Mouse (Mus musculus) midbrain, embryonic 15.5 days (tissue): ENCODE results near the gene Tex36. TPM values are rescaled to one million over a fixed set of nuclear protein-coding genes. Genes with fewer than 3 reads are reported as not detected.

Experiments
- ATAC-seq: fragments of 200-750 bp; cut with Nextera tagmentation; replicated peaks from 2 replicates; pipeline ENCODE4 v1.8.0; 2017; ENCODE audit warnings: moderate TSS enrichment
- H3K27ac ChIP-seq: fragments of 300-500 bp; sonication (generic); 2 replicates; pipeline ENCODE4 v1.5.1; 2015; ENCODE audit warnings: mild to moderate bottlenecking, inconsistent platforms
- H3K27me3 ChIP-seq: fragments of 300-500 bp; sonication (generic); replicated peaks from 2 replicates; pipeline ENCODE4 v1.6.1; 2015; ENCODE audit warnings: inconsistent platforms
- H3K36me3 ChIP-seq: fragments of 300-500 bp; sonication (generic); replicated peaks from 2 replicates; pipeline ENCODE4 v1.6.1; 2015; ENCODE audit warnings: inconsistent platforms
- H3K4me1 ChIP-seq: fragments of 300-500 bp; sonication (generic); 2 replicates; pipeline ENCODE4 v1.6.1; 2015; ENCODE audit warnings: inconsistent platforms
- H3K4me2 ChIP-seq: fragments of 300-500 bp; sonication (generic); 2 replicates; pipeline ENCODE4 v1.6.1; 2015; ENCODE audit warnings: inconsistent platforms, mild to moderate bottlenecking, moderate library complexity
- H3K4me3 ChIP-seq: fragments of 300-500 bp; sonication (generic); 2 replicates; pipeline ENCODE4 v1.5.1; 2015; ENCODE audit warnings: mild to moderate bottlenecking, inconsistent platforms
- H3K9ac ChIP-seq: fragments of 300-500 bp; sonication (generic); 2 replicates; pipeline ENCODE4 v1.6.1; 2015; ENCODE audit warnings: mild to moderate bottlenecking, inconsistent platforms
- H3K9me3 ChIP-seq: fragments of 300-500 bp; sonication (generic); 2 replicates; pipeline ENCODE4 v1.6.1; 2016; ENCODE audit warnings: inconsistent platforms
- WGBS: fragments of 180-500 bp; shearing (Covaris S2); methylation state at CpG from one replicate; pipeline ENCODE4 v1.1.7; 2015; ENCODE audit warnings: mixed read lengths; 5-methylcytosine and 5-hydroxymethylcytosine counted together
- polyA plus RNA-seq: library from polyadenylated mRNA; unstranded; fragments of >200 nt; fragmentation: Nextera tagmentation; extraction: Ambion mirVana; gene quantifications from 2 replicates; pipeline ENCODE4 v1.2.1, GENCODE M21; 2015

Tex36 gene
- polyA plus RNA-seq, 1 experiment from 2014 or later: not detected

DNA sequence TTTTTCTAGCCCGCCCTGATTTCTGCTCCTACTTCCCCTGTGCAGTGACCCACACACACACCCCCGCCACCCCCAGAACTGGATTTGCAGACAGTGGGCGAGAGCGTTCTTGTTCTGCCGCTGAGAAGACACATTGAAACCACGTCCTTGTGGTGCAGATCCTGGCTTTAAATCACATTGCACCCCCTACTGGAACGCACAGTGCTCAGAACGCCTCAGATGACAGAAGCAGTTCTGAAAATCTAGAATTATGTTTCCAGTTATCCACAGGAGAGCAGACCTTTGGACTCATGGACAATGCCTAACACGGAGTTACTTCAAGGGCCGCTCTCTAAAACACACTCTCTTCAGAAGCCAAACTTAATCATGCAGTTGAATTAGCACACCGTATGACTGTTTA, 18.8 kb upstream of the Tex36 start:
- H3K4me2 ChIP-seq: no peak overlapping the region

DNA sequence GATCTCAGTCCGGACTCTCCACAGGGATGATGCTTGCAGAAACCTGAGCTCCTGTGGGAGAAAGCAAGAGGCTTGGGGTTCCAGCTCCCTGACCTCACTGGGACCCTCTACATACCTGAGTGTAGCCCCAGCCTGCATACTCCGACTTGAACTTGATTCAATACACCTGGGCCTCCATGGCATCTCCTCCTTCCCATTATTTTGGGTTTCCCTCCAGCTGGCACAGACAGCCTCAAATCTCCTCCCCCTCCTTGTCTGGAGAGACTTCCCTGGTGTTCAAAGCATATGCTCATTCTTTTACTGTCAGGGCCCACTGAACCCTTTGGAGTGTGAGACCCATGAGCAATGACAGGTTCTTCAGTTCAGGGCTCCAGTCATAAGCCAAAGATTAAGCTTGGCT, 11.0 kb upstream of the Tex36 start:
- H3K4me2 ChIP-seq: no peak overlapping the region
- no peak overlapping the region for H3K4me3 ChIP-seq
- peaks cover 19% of the 10 kb centered on the region for H3K4me1 ChIP-seq
- ATAC-seq: no peak
- WGBS: 77% methylated on average over 2 of the region's 2 CpGs
- H3K36me3 ChIP-seq: no peaks in the 10 kb centered on the region
- H3K9ac ChIP-seq: no peak overlapping the region
- no peaks in the 10 kb centered on the region for H3K27me3 ChIP-seq
- no peak overlapping the region for H3K27ac ChIP-seq
- H3K9me3 ChIP-seq: no peaks in the 10 kb centered on the region

More for the DNA sequence above, 18.8 kb upstream of the Tex36 start:
- Histone ChIP-seq H3K4me3 (no peak overlapping the region), H3K4me1 (no peaks in the 10 kb centered on the region), H3K9me3 (no peaks in the 10 kb centered on the region), H3K27me3 (no peaks in the 10 kb centered on the region), H3K36me3 (no peaks in the 10 kb centered on the region), H3K9ac (no peak overlapping the region), H3K27ac (no peak overlapping the region)
- WGBS: 47% methylated on average over 11 of the region's 11 CpGs
- ATAC-seq: no peak

DNA sequence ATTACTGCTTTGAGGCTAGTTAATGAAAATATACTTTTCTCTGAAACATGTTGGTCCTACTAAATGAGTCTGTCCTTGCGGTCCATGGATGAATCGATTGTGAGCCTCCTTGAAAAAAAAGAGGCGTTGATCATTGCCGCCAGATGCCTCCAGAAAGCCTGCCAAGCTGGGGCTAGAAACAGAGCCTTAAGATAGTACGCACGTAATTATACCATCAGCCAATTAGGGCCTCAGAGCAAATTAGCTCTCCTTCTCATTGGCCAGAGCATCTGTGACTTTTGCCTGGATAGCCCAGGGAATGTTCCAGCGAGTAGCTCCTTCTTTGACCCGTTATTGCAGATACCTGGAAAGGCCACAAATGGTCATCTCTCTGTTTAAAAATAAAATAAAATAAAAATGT, 7.6 kb upstream of the Tex36 start:
- Histone ChIP-seq H3K4me1 (peaks cover 30% of the 10 kb centered on the region), H3K9me3 (no peaks in the 10 kb centered on the region), H3K9ac (no peak overlapping the region), H3K4me2 (no peak overlapping the region), H3K4me3 (no peak overlapping the region), H3K36me3 (no peaks in the 10 kb centered on the region), H3K27ac (peak overlapping the region; percentile 39), H3K27me3 (no peaks in the 10 kb centered on the region)
- ATAC-seq: no peak
- WGBS: 68% methylated on average over 8 of the region's 8 CpGs

DNA sequence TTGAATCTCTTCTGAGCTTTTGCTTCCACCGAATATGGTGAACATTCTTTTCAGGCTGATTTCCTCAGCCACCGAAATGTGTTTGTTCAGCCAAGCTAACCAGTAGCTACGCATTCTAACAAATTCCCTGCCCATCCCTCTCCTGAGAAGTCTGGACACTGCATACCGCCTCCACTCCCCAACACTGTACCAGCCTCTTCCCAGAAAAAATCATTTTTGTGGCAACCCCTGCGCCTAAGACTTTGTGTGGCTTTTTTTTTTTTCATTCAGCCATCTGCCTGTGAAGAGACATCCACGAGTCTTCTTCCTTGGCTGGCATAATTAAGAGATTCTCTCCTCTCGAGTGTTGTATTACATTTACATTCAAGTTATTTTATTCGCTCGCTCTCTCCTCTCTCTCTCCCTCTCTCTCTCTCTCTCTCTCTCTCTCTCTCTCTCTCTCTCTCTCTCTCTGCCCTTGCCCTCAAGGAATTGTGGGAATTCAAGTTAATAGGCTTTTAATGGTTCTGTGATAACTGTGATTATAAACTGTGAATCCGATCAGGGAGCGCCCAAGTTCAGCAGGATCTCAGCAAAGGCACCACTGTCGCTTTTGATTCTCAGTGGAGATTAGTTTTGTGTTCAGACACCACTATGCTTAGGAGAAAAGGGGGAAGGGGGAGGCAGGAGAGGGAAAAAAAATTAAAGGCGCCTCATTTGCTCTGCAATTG, 6.8 kb upstream of the Tex36 start:
- Histone ChIP-seq H3K4me3 (no peak overlapping the region), H3K4me1 (peaks cover 30% of the 10 kb centered on the region), H3K27me3 (no peaks in the 10 kb centered on the region), H3K27ac (peak overlapping the region; percentile 39), H3K9me3 (no peaks in the 10 kb centered on the region), H3K4me2 (peak overlapping the region; percentile 32), H3K9ac (no peak overlapping the region), H3K36me3 (no peaks in the 10 kb centered on the region)
- no peak; the same call in 1 of the 2 replicates for ATAC-seq
- WGBS: 33% methylated on average over 13 of the region's 13 CpGs

DNA sequence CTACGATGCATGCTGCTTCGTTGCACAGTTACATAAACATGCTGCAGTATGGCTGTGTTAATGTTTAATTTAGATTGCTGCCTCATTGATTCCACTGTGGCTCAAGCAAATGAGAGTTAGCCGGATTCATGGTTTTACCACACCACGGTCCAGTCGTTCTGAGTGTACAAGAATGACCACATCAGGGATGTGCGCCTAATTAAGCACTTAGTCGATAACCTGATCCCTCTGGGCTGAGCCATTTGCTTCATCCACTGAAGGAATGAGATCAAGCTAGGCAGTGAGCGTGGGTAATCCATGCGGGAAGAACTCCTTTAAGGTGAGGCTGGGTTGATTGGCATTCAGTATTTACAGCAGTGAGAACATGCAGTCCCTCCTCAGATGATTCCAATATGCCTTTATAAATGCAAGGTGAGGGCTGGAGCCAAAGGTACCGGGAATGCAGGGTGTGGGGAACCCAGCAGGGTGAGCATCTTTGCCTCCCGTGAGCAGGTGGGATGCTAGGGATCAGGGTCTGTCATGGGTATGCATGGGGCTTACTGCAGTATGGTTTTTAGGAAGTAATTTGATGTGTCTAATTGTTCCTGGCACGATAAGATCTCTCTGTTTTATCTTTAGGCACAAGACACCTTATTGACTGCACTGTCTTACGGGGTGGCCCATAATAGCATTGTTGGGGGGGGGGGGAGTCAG, 6.1 kb upstream of the Tex36 start:
- Histone ChIP-seq H3K9ac (no peak overlapping the region), H3K36me3 (no peaks in the 10 kb centered on the region), H3K4me3 (no peak overlapping the region), H3K27ac (peak overlapping the region; percentile 39), H3K4me1 (peaks cover 30% of the 10 kb centered on the region), H3K4me2 (peak overlapping the region; percentile 32), H3K27me3 (no peaks in the 10 kb centered on the region), H3K9me3 (no peaks in the 10 kb centered on the region)
- 52% methylated on average over 13 of the region's 13 CpGs for WGBS
- ATAC-seq: peak; percentile 63

DNA sequence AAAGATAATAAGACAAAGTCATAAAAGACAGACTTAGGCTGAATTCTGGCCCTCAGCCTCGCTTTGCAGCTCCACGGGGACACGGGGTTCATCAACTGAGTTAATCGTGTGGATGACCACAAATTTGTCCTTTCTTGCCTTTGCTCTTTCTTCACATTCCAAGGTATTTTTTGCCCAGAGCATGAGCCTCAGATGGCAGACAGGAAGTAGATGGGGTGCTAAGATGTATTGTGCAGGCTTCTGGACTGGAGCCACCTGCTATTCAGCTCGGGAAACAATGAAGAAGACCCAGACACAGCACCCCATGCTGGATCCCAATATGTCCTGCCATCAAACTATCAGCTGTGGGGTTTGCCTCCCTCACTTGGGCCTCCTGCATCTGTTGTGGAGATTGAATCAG, 5.4 kb upstream of the Tex36 start:
- no peak overlapping the region for H3K9ac ChIP-seq
- no peak overlapping the region for H3K4me2 ChIP-seq
- no peak overlapping the region for H3K4me3 ChIP-seq
- no peak for ATAC-seq
- no peak overlapping the region for H3K27ac ChIP-seq
- no peaks in the 10 kb centered on the region for H3K9me3 ChIP-seq
- no peaks in the 10 kb centered on the region for H3K27me3 ChIP-seq
- H3K4me1 ChIP-seq: peaks cover 30% of the 10 kb centered on the region
- WGBS: 57% methylated on average over 5 of the region's 5 CpGs
- no peaks in the 10 kb centered on the region for H3K36me3 ChIP-seq

DNA sequence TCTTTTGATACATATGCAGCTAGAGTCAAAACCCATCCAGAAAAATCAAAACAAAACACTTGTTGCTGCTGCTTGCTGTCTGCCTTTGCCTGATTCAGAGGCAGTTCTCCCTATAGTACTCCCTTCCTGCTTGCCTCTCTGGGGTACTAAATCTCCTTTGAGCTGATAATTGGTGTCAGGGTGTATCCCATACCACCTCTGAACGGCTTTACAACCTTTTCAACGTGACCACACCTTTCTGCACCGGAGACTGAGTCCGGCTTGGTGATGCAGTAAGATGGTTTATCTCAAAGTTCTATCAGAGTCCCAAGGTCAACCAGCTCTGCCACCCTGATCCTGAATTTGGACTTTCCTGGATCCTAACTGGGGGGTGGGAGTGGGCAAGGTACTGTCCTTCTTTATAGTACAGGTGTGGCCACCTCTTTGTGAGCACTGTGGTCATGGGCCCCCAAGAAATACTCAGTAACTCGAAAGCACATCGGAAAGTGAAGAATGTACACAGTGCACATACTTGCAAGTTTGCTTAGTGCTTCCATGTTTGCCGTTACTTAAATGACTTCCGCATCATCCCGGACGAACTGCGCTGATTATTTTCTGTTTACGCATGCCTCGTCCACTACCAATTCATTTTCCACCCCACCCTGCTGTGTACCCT, 2.6 kb upstream of the Tex36 start:
- no peak for ATAC-seq

DNA sequence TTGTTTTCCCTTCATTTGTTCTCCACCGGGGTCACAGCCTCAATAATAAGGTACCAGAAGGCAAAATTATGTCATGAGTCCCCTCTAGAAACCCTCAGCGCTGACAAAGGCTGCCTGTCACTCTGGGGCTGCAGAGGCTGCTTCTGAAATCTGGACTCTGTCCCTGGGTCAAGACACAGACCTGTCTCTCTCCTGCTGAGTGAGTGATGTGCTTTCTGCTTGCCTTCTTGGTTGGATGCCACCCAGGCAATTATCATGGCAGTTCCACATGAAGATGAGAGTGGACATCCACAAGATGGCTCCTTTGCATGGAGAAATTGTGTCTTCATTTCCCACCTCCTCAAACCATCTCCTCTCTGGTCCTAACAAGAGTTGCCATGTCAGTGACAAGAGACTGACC, 1.2 kb upstream of the Tex36 start:
- H3K27me3 ChIP-seq: no peaks in the 10 kb centered on the region
- H3K4me3 ChIP-seq: no peak overlapping the region
- H3K9me3 ChIP-seq: no peaks in the 10 kb centered on the region
- H3K27ac ChIP-seq: no peak overlapping the region
- ATAC-seq: no peak
- peaks cover 12% of the 10 kb centered on the region for H3K4me1 ChIP-seq
- no peaks in the 10 kb centered on the region for H3K36me3 ChIP-seq
- 81% methylated on average over 2 of the region's 2 CpGs for WGBS
- no peak overlapping the region for H3K4me2 ChIP-seq
- no peak overlapping the region for H3K9ac ChIP-seq

More for the DNA sequence above, 2.6 kb upstream of the Tex36 start:
- Histone ChIP-seq H3K27ac (no peak overlapping the region), H3K4me1 (peaks cover 23% of the 10 kb centered on the region), H3K9me3 (no peaks in the 10 kb centered on the region), H3K9ac (no peak overlapping the region), H3K4me3 (no peak overlapping the region), H3K36me3 (no peaks in the 10 kb centered on the region), H3K27me3 (no peaks in the 10 kb centered on the region), H3K4me2 (no peak overlapping the region)
- WGBS: 84% methylated on average over 13 of the region's 13 CpGs

DNA sequence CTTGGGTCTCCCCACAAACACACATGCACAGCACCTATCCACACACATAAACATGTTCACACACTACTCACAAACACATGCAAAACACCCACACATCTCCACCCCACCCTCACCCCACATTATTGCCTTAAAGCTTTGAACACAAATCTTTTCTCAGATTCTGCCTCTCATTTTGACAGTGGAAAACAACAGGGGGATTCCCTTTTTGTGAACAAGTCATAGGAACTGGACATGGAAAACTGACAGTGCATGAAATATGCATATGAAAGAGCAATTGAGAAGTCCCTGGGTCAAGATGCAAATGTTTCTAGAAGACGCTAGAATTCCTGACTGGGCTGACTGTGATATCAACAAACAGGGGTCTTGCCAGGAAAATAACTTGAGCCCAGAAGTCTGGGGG, 1.4 kb downstream of the Tex36 start:
- Histone ChIP-seq H3K4me2 (no peak overlapping the region), H3K27ac (no peak overlapping the region), H3K9ac (no peak overlapping the region), H3K27me3 (no peaks in the 10 kb centered on the region), H3K4me3 (no peak overlapping the region), H3K36me3 (no peaks in the 10 kb centered on the region), H3K4me1 (no peaks in the 10 kb centered on the region), H3K9me3 (no peaks in the 10 kb centered on the region)
- WGBS: 33% methylated on average over 1 of the region's 1 CpGs
- ATAC-seq: no peak

DNA sequence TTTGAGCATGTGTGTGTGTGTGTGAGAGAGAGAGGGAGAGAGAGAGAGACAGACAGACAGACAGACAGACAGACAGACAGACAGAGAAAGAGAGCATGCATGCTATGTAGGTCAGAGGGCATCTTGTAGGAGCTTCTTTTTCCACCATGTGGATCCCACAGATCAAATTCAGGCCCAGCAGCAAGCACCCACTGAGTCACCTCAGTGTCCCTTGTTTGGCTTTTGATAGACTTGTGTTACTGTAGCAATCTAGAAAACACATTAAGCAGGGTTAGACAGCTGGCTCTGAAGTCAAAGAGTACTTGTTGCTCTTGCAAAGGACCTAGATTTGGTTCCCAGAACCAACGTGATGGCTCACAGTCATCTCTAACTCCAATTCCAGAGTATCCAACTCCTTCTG, 10.2 kb downstream of the Tex36 start:
- ATAC-seq: no peak
- Histone ChIP-seq H3K4me3 (no peak overlapping the region), H3K9ac (no peak overlapping the region), H3K4me1 (no peaks in the 10 kb centered on the region), H3K36me3 (no peaks in the 10 kb centered on the region), H3K4me2 (no peak overlapping the region), H3K9me3 (no peaks in the 10 kb centered on the region), H3K27ac (no peak overlapping the region), H3K27me3 (no peaks in the 10 kb centered on the region)
- whole genome bisulfite sequencing: 84% methylated on average over 1 of the region's 1 CpGs

DNA sequence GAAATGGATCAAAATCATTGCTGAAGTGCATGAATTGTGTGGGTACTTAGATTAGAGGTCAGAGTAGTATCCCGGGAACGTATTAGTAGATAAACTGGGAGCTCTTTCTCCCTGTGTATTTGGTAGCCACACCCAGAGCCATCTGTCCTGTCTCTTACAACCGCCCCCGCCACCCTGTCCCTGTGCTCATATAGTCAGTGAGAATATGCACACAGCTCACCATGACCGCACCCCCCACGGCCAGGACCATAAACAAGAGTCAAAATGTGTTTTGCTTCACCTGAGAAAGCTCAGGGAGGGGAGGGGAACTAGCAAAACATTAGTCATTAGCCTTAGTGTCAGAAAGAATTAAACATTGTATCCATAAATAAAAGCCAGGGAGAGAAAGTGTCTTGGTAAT, 18.7 kb downstream of the Tex36 start:
- H3K27me3 ChIP-seq: no peaks in the 10 kb centered on the region
- no peaks in the 10 kb centered on the region for H3K9me3 ChIP-seq
- H3K36me3 ChIP-seq: no peaks in the 10 kb centered on the region
- no peak overlapping the region for H3K4me3 ChIP-seq
- no peaks in the 10 kb centered on the region for H3K4me1 ChIP-seq
- H3K27ac ChIP-seq: no peak overlapping the region
- H3K4me2 ChIP-seq: no peak overlapping the region
- ATAC-seq: no peak
- H3K9ac ChIP-seq: no peak overlapping the region
- 86% methylated on average over 6 of the region's 6 CpGs for WGBS

DNA sequence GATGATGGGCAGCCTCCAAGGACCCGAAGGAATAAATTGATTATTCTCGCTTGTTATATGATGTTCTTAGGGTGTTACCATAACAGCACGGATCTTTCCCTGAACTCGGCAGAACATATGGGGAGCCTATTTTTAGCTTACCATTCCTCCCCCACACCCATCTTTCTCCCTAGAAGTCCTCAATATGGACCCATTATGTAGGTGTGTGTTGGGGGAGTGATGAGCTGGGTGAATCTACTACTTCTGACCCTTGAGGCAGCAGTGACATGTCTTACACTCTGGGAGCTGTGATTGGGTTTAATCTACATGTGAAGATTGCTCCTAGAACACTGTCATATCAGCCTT, 21.7 kb downstream of the Tex36 start:
- H3K4me1 ChIP-seq: no peaks in the 10 kb centered on the region

More for the DNA sequence above, 21.7 kb downstream of the Tex36 start:
- Histone ChIP-seq H3K27me3 (no peaks in the 10 kb centered on the region), H3K9me3 (no peaks in the 10 kb centered on the region), H3K4me3 (no peak overlapping the region), H3K9ac (no peak overlapping the region), H3K27ac (no peak overlapping the region), H3K36me3 (no peaks in the 10 kb centered on the region), H3K4me2 (no peak overlapping the region)
- no peak for ATAC-seq
- 81% methylated on average over 4 of the region's 4 CpGs for WGBS
